In genomic region chr5:143811653-143812052, GRCm38 (mm10) we compare ENCODE assay signal across 18 mouse cellular contexts.
"Had no signal": no experiment of that assay in that cellular context is flagged by ENCODE, and none has a peak within 500 bp of the region (broad histone marks: within the 10 kb centered on the region; RNA-seq: fewer than 3 reads in every experiment).

No protein-coding gene starts in this region.

- DNase-seq: lung, adult 18-20 months; lung, embryonic 14.5 days; lung, postnatal 10 days; lung, postnatal 36 days; right cerebral cortex, postnatal 14 days; thymus, adult 2 months; thymus, postnatal 25 days; thymus, postnatal 4 days had no signal

- H3K4me3 ChIP-seq: liver, embryonic 12.5 days; megakaryocyte, embryonic 14.5 days; midbrain, embryonic 13.5 days; midbrain, embryonic 15.5 days; neural tube, embryonic 12.5 days; stomach, embryonic 15.5 days had no signal

- ATAC-seq: liver, embryonic 12.5 days; midbrain, embryonic 13.5 days; midbrain, embryonic 15.5 days had no signal

- H3K9ac ChIP-seq: liver, embryonic 12.5 days; liver, embryonic 14.5 days; lung, embryonic 14.5 days; midbrain, embryonic 13.5 days; midbrain, embryonic 15.5 days; neural tube, embryonic 12.5 days; stomach, embryonic 15.5 days had no signal

- H3K9me3 ChIP-seq: liver, embryonic 12.5 days; midbrain, embryonic 13.5 days; midbrain, embryonic 15.5 days; neural tube, embryonic 12.5 days; stomach, embryonic 15.5 days had no signal

- H3K27me3 ChIP-seq: liver, embryonic 12.5 days; midbrain, embryonic 13.5 days; midbrain, embryonic 15.5 days; neural tube, embryonic 12.5 days; stomach, embryonic 15.5 days had no signal

- H3K27ac ChIP-seq: liver, embryonic 12.5 days; liver, embryonic 14.5 days; macrophage; midbrain, embryonic 13.5 days; midbrain, embryonic 15.5 days; neural tube, embryonic 12.5 days; stomach, embryonic 15.5 days; stomach, postnatal 0 days had no signal

- H3K4me2 ChIP-seq: liver, embryonic 12.5 days; lung, embryonic 14.5 days; midbrain, embryonic 11.5 days; midbrain, embryonic 13.5 days; midbrain, embryonic 15.5 days; neural tube, embryonic 12.5 days; stomach, embryonic 15.5 days had no signal

- H3K36me3 ChIP-seq: liver, embryonic 12.5 days; midbrain, embryonic 13.5 days; midbrain, embryonic 15.5 days; neural tube, embryonic 12.5 days; stomach, embryonic 15.5 days had no signal

- H3K4me1 ChIP-seq: megakaryocyte, embryonic 14.5 days; midbrain, embryonic 13.5 days; midbrain, embryonic 15.5 days; neural tube, embryonic 12.5 days; stomach, embryonic 15.5 days had no signal
